Mouse (Mus musculus): ENCODE measurements at regions not wholly inside any gene's neighbourhood (a gene's known extent, or its start where the extent isn't known, plus 50 kb on each side); places are given as distances from the start of the nearest gene placed in this dataset.
"Not testable (repeated sequence)": the region's sequence is repeated elsewhere in the genome, so short reads cannot be mapped to it uniquely, and the experiment has no call there.

DNA sequence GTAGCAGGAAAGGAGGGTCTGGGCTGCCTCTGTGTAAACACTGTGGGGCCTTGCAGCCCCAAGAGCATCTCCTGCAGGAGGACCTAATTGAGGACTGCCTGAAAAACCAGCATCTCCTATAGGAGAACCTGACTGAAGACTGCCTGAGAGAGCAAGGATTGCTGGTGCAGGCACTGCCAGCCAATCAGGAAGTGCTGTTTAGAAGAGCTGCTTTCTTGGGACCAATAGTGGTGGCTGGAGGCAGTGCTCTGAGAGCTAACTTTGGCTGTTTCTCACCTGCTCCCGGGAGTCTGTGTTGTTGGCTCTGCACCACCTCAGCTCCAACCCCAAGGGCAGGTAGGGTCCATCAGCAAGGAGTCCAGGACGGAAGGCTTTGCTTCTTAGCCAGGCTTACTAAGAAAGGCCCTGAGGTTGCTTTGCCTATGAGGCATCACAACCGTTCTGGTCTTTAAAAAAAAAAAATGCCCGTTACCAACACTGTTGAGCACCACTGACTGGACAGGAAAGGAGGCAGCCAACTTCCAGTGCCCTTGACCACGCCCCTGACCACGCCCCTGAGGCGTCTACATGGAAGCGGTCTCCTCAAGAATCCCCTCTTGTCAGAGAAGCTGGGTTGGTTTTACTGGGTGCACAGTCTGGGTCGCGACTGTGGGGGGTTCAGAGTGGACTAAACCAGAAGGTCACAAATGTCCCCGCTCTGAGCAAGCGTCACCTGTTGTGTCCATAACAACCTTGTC lies 105.0 kb upstream of the Ipo5 start:
- not testable (repeated sequence) for H3K4me3 ChIP-seq (ENCODE audit: low read length); H3K4me2 ChIP-seq (replicated peaks; ENCODE audit: low read depth, low read length); H3K9ac ChIP-seq (replicated peaks; ENCODE audit: low read length); H3K9me3 ChIP-seq (ENCODE audit: low read length); H3K36me3 ChIP-seq (ENCODE audit: insufficient read depth, low read length); H3K27me3 ChIP-seq (ENCODE audit: insufficient read depth, low read length)
- 48% methylated on average over 12 of the region's 12 CpGs for WGBS
- ATAC-seq (ENCODE audit: low FRiP score, low TSS enrichment): peak; percentile 49
- peak overlapping the region; percentile 41 for H3K27ac ChIP-seq (ENCODE audit: low read length)
- H3K4me1 ChIP-seq (ENCODE audit: insufficient read depth, low read length): peaks cover 15% of the 10 kb centered on the region

DNA sequence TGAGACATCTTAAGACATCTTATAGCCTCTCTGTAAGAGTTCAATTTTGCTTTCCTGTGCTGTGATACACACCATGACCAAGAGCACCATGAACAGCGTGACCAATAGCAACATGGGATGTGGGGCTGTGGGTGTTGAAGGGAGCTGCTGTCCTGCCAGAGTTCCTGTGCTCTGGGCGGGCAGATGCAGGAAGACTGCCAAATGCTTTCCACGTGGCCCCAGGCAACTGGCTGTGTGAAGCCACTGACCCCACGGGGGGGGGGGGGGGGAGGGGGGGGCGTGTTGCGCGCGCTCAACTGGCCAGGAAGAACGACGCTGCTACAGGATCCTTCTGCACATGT lies 104.5 kb upstream of the Ipo5 start:
- Histone ChIP-seq H3K4me3 (ENCODE audit: low read length) (no peak overlapping the region), H3K9me3 (ENCODE audit: low read length) (no peaks in the 10 kb centered on the region), H3K36me3 (ENCODE audit: insufficient read depth, low read length) (no peaks in the 10 kb centered on the region), H3K27ac (ENCODE audit: low read length) (no peak overlapping the region), H3K4me2 (replicated peaks; ENCODE audit: low read depth, low read length) (no peak overlapping the region), H3K27me3 (ENCODE audit: insufficient read depth, low read length) (no peaks in the 10 kb centered on the region), H3K4me1 (ENCODE audit: insufficient read depth, low read length) (peaks cover 15% of the 10 kb centered on the region), H3K9ac (replicated peaks; ENCODE audit: low read length) (no peak overlapping the region)
- ATAC-seq (ENCODE audit: low FRiP score, low TSS enrichment): no peak
- 49% methylated on average over 8 of the region's 10 CpGs for WGBS

DNA sequence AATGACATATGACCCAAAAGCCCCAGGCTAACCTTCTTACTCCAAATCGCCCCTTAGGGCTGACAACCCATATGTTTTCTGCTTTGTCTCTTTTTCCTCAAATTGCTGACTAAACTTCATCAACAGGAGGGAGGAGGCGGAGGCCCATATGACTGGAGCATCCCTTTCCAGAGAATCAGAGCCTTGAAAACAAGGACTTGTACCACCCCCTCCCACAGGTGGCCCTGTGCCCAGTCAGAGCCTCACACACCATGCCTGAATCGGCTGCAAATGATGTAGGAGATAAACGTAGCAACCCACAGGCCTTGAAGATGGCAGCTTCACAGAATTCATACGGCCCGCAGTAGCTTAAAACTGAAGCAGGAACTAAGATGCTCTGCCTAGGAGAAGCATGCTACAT lies 101.7 kb upstream of the Ipo5 start:
- Histone ChIP-seq H3K4me1 (ENCODE audit: insufficient read depth, low read length) (peaks cover 4% of the 10 kb centered on the region; the same call in 1 of the 2 replicates), H3K36me3 (ENCODE audit: insufficient read depth, low read length) (no peaks in the 10 kb centered on the region), H3K9ac (replicated peaks; ENCODE audit: low read length) (no peak overlapping the region), H3K27ac (ENCODE audit: low read length) (no peak overlapping the region), H3K9me3 (ENCODE audit: low read length) (no peaks in the 10 kb centered on the region), H3K27me3 (ENCODE audit: insufficient read depth, low read length) (no peaks in the 10 kb centered on the region), H3K4me2 (replicated peaks; ENCODE audit: low read depth, low read length) (no peak overlapping the region), H3K4me3 (ENCODE audit: low read length) (no peak overlapping the region)
- ATAC-seq (ENCODE audit: low FRiP score, low TSS enrichment): no peak
- WGBS: 89% methylated on average over 6 of the region's 6 CpGs

DNA sequence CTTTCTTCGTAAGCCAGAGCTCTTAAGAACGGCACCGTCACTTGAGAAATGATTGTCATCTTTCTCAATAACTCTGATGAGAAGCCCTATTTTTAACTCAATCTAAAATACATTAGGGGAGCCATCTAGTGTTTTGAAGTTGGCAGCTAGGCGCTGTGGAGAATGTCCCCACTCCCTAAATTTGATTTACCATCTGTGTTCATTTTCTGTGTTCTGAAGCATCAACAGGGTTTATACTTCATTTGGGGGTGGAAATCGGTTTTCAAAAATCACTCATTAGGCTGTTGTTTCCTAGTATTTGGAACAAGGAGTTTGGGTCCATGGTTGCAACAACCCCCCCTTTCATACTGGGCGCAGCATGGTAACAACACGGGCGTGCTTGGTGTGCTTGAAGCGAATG lies 97.1 kb upstream of the Ipo5 start:
- 87% methylated on average over 9 of the region's 9 CpGs for WGBS

DNA sequence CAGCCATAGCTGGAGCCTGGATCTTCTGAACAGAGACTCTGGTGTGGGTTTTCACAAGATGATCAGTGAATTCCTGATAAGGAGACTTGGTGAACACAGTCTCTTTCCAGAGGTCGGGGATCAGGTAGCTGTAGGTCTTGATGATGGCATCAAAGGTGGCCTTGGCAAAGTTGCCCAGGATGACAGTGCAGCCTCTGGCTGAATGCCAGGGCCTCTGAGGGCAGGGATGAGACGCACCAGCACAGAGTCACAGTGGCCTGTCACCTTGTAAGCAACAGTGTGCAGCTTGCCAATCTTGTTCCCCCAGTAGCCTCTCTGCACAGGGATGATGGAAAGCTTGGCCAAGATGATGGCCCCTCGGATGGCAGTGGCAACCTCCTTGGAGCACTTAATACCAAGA lies 95.9 kb upstream of the Ipo5 start:
- H3K36me3 ChIP-seq (ENCODE audit: insufficient read depth, low read length); H3K4me3 ChIP-seq (ENCODE audit: low read length); H3K9ac ChIP-seq (replicated peaks; ENCODE audit: low read length); H3K27me3 ChIP-seq (ENCODE audit: insufficient read depth, low read length); H3K9me3 ChIP-seq (ENCODE audit: low read length); ATAC-seq (ENCODE audit: low FRiP score, low TSS enrichment); H3K4me1 ChIP-seq (ENCODE audit: insufficient read depth, low read length); H3K4me2 ChIP-seq (replicated peaks; ENCODE audit: low read depth, low read length); H3K27ac ChIP-seq (ENCODE audit: low read length): not testable (repeated sequence)
- WGBS: 84% methylated on average over 3 of the region's 3 CpGs

More for the DNA sequence above, 97.1 kb upstream of the Ipo5 start:
- no peak overlapping the region for H3K9ac ChIP-seq (replicated peaks; ENCODE audit: low read length)
- no peaks in the 10 kb centered on the region for H3K4me1 ChIP-seq (ENCODE audit: insufficient read depth, low read length)
- no peaks in the 10 kb centered on the region for H3K36me3 ChIP-seq (ENCODE audit: insufficient read depth, low read length)
- no peak for ATAC-seq (ENCODE audit: low FRiP score, low TSS enrichment)
- H3K4me2 ChIP-seq (replicated peaks; ENCODE audit: low read depth, low read length): no peak overlapping the region
- no peaks in the 10 kb centered on the region for H3K27me3 ChIP-seq (ENCODE audit: insufficient read depth, low read length)
- no peaks in the 10 kb centered on the region for H3K9me3 ChIP-seq (ENCODE audit: low read length)
- no peak overlapping the region for H3K27ac ChIP-seq (ENCODE audit: low read length)
- H3K4me3 ChIP-seq (ENCODE audit: low read length): no peak overlapping the region

DNA sequence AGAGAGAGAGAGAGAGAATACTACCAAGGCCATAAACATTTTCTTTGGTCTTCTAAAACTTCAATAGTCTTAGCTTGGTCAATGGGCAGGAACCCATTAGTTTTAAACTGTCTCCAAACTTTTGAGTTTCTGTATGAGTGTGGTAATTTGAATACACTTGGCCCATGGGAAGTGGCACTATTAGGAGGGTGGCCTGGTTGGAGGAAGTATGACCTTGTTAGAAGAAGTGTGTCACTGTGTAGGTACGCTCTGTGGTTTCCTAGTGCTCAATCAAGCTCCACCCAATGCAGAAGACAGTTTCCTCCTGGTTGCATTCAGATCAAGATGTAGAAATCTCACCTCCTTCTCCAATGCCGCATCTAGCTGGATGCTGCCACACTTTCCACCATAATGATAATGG lies 94.5 kb upstream of the Ipo5 start:
- no peak overlapping the region for H3K27ac ChIP-seq (ENCODE audit: low read length)
- no peak overlapping the region for H3K4me3 ChIP-seq (ENCODE audit: low read length)
- H3K9me3 ChIP-seq (ENCODE audit: low read length): no peaks in the 10 kb centered on the region
- 91% methylated on average over 2 of the region's 2 CpGs for WGBS
- H3K9ac ChIP-seq (replicated peaks; ENCODE audit: low read length): no peak overlapping the region
- no peak overlapping the region for H3K4me2 ChIP-seq (replicated peaks; ENCODE audit: low read depth, low read length)
- no peaks in the 10 kb centered on the region for H3K36me3 ChIP-seq (ENCODE audit: insufficient read depth, low read length)
- no peak for ATAC-seq (ENCODE audit: low FRiP score, low TSS enrichment)
- no peaks in the 10 kb centered on the region for H3K27me3 ChIP-seq (ENCODE audit: insufficient read depth, low read length)
- H3K4me1 ChIP-seq (ENCODE audit: insufficient read depth, low read length): no peaks in the 10 kb centered on the region

DNA sequence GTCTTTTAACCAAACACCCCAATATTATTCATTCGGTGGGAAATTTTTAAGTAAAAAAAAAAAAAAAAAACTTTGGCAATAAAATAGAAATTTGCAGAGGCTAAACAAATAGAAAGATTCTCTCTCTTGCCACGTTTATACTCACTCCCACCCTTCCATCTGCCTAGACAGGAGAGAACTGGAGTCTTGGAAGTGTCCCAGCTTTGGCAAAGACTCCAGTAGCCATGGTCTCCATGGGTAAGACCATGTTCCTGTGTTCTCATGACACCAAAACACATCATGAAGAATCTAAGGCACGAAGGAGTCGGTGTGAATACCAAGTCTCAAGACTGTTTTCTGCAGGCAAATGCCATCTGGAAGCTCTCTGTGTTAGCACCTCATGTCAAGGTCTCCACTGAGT lies 84.8 kb upstream of the Ipo5 start:
- no peaks in the 10 kb centered on the region for H3K36me3 ChIP-seq (ENCODE audit: insufficient read depth, low read length)
- H3K27ac ChIP-seq (ENCODE audit: low read length): no peak overlapping the region
- H3K27me3 ChIP-seq (ENCODE audit: insufficient read depth, low read length): no peaks in the 10 kb centered on the region
- no peaks in the 10 kb centered on the region for H3K4me1 ChIP-seq (ENCODE audit: insufficient read depth, low read length)
- no peaks in the 10 kb centered on the region; the same call in 1 of the 2 replicates for H3K9me3 ChIP-seq (ENCODE audit: low read length)
- no peak overlapping the region for H3K4me2 ChIP-seq (replicated peaks; ENCODE audit: low read depth, low read length)
- 81% methylated on average over 4 of the region's 4 CpGs for WGBS
- no peak for ATAC-seq (ENCODE audit: low FRiP score, low TSS enrichment)
- H3K9ac ChIP-seq (replicated peaks; ENCODE audit: low read length): no peak overlapping the region
- no peak overlapping the region for H3K4me3 ChIP-seq (ENCODE audit: low read length)

DNA sequence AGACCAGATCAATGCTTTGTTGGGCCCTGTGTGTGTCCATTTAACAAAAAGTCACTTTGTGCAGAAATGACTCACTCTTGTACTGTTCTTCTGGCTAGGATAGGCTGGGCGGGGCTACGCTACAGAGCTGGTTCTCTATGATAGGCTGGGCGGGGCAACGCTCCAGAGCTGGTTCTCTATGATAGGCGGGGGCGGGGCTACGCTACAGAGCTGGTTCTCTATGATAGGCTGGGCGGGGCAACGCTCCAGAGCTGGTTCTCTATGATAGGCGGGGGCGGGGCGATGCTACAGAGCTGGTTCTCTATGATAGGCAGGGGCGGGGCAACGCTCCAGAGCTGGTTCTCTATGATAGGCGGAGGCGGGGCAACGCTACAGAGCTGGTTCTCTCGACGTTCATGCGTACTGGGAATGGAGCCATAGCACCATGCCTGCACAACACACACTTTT lies 80.6 kb upstream of the Ipo5 start:
- not testable (repeated sequence) for H3K36me3 ChIP-seq (ENCODE audit: insufficient read depth, low read length); H3K4me2 ChIP-seq (replicated peaks; ENCODE audit: low read depth, low read length); H3K27me3 ChIP-seq (ENCODE audit: insufficient read depth, low read length); H3K27ac ChIP-seq (ENCODE audit: low read length); ATAC-seq (ENCODE audit: low FRiP score, low TSS enrichment); H3K4me3 ChIP-seq (ENCODE audit: low read length); H3K9me3 ChIP-seq (ENCODE audit: low read length); H3K9ac ChIP-seq (replicated peaks; ENCODE audit: low read length)
- H3K4me1 ChIP-seq (ENCODE audit: insufficient read depth, low read length): peaks cover 12% of the 10 kb centered on the region
- WGBS: 34% methylated on average over 20 of the region's 20 CpGs

DNA sequence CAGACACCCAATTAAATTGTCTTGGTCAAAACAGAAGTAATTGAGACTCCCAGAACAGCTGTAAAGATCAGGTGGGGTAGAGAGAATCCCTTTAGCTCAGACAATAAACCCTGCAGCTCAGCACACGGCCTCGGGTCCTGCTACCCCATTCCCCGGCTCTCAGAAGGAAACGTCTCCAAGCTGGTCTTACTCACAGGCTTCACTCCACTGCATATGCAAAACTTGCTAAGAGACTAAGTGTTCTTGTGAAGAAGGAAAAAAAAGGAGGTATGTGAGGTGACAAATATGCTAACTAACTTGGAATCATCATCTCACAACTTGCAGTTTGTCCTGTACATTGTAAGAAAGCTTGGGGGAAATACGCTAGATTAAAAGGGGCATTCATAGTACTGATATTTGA lies 79.6 kb upstream of the Ipo5 start:
- 60% methylated on average over 5 of the region's 5 CpGs for WGBS
- Histone ChIP-seq H3K36me3 (ENCODE audit: insufficient read depth, low read length) (no peaks in the 10 kb centered on the region), H3K4me1 (ENCODE audit: insufficient read depth, low read length) (peaks cover 12% of the 10 kb centered on the region), H3K4me2 (replicated peaks; ENCODE audit: low read depth, low read length) (peak overlapping the region; percentile 54; the same call in 1 of the 2 replicates), H3K27ac (ENCODE audit: low read length) (0 out of 2 replicates have a peak overlapping the region, but pooled peaks have one; percentile 97), H3K4me3 (ENCODE audit: low read length) (no peak overlapping the region), H3K27me3 (ENCODE audit: insufficient read depth, low read length) (no peaks in the 10 kb centered on the region), H3K9me3 (ENCODE audit: low read length) (no peaks in the 10 kb centered on the region), H3K9ac (replicated peaks; ENCODE audit: low read length) (no peak overlapping the region)
- no peak for ATAC-seq (ENCODE audit: low FRiP score, low TSS enrichment)

DNA sequence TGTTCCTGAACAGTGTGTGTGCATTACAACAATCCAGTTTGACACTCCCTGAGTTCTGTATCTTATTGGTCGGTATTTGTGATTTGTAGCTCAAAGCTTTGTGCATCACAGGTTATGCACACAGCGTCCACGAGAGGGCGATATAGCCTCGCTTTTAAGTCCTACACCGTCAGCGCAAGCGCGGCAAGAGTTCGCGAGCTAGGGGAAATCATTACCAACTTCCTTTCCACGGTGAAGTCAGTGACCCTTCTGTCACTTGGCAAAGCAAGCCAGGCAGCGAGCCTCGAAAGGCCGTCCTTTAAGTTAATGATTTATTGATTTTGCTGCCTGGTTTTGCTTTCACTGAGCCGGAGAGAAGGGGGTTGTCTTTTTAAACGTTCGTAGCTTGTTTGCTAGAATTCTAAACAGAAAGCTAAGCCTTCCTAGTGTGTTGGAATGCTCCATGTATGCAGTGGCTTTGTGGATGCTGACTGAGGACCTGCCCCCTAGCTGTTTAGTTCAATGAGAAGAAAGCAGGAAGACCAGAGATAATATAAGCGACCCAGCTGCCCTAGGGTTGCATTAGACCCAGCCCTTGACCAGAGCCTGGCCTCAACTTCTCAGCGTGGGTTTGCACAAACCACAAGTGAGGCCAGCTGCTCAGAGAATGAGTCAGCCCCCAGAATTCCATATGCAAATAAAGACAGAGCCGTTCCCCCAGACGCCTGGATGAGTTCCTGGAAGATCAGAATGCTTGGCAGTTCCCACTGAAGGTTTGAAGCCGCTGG lies 79.0 kb upstream of the Ipo5 start:
- no peaks in the 10 kb centered on the region for H3K36me3 ChIP-seq (ENCODE audit: insufficient read depth, low read length)
- H3K9me3 ChIP-seq (ENCODE audit: low read length): no peaks in the 10 kb centered on the region
- 3% methylated on average over 23 of the region's 23 CpGs for WGBS
- peak overlapping the region; percentile 54 for H3K4me2 ChIP-seq (replicated peaks; ENCODE audit: low read depth, low read length)
- peak; percentile 94 for ATAC-seq (ENCODE audit: low FRiP score, low TSS enrichment)
- H3K4me1 ChIP-seq (ENCODE audit: insufficient read depth, low read length): peaks cover 12% of the 10 kb centered on the region
- H3K9ac ChIP-seq (replicated peaks; ENCODE audit: low read length): peak overlapping the region; percentile 56
- H3K27ac ChIP-seq (ENCODE audit: low read length): peak overlapping the region; percentile 97
- H3K27me3 ChIP-seq (ENCODE audit: insufficient read depth, low read length): no peaks in the 10 kb centered on the region
- peak overlapping the region; percentile 37 for H3K4me3 ChIP-seq (ENCODE audit: low read length)

Measured in kidney, embryonic 16.5 days (tissue).